In the genomic region with DNA sequence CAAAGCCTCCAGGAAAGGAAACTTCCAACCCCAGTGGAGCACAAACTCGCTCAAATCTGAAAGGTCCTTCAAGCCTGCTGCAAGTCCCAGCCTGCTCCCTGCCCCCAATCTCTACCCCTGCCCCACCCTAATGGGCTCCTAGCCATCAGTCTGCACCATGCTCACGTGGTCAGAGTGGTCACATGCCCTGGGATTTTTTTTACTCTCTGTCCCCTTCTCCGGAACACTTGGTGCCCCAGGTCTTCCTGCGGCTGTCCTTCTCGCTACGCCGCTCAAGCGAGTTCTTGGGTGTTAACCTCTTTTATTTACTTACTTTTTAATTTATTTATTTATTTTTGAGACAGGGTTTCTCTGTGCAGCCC, we compare ENCODE assay signal across 9 mouse cellular contexts. TPM values are rescaled to one million over a fixed set of nuclear protein-coding genes. Genes with fewer than 3 reads are reported as not detected.
DNase-seq lines count a peak whose midpoint lies in the region; ATAC-seq and TF ChIP-seq lines count a peak whose summit lies in the region.
"Had no signal": no experiment of that assay in that cellular context is flagged by ENCODE, and none has a peak within 500 bp of the region (broad histone marks: within the 10 kb centered on the region; RNA-seq: fewer than 3 reads in every experiment).

No protein-coding gene starts in this region.

- H3K27ac ChIP-seq in gastrocnemius, adult 2 months: peak overlapping the region; percentile 54
- no peak overlapping the region for H3K27ac ChIP-seq in forebrain, embryonic 12.5 days
- H3K27ac ChIP-seq: liver, embryonic 13.5 days had no signal

- no peaks in the 10 kb centered on the region for H3K9me3 ChIP-seq in forebrain, embryonic 12.5 days
- H3K9me3 ChIP-seq: liver, embryonic 13.5 days had no signal

- H3K36me3 ChIP-seq in forebrain, embryonic 12.5 days (replicated peaks): no peaks in the 10 kb centered on the region
- H3K36me3 ChIP-seq: liver, embryonic 13.5 days had no signal

- H3K4me2 ChIP-seq in forebrain, embryonic 12.5 days: no peak overlapping the region
- H3K4me2 ChIP-seq: liver, embryonic 13.5 days had no signal

- no peak for ATAC-seq in forebrain, embryonic 12.5 days (ENCODE audit: low FRiP score)

- TF ChIP-seq CTCF in gastrocnemius, adult 2 months (IDR thresholded peaks at IDR 0.05): no peak

- intact Hi-C loops in gastrocnemius, adult 2 months (cut with DNase I): no loop called here

- 76% methylated on average over 8 of the region's 8 CpGs for WGBS in forebrain, embryonic 12.5 days

- no peaks in the 10 kb centered on the region for H3K27me3 ChIP-seq in forebrain, embryonic 12.5 days

- no peak overlapping the region; the same call in 1 of the 2 replicates for H3K4me3 ChIP-seq in gastrocnemius, adult 2 months
- no peak overlapping the region for H3K4me3 ChIP-seq in forebrain, embryonic 12.5 days (replicated peaks)
- H3K4me3 ChIP-seq: liver, embryonic 13.5 days had no signal

- H3K9ac ChIP-seq in forebrain, embryonic 12.5 days: no peak overlapping the region
- H3K9ac ChIP-seq: liver, embryonic 13.5 days had no signal

- H3K4me1 ChIP-seq in forebrain, embryonic 12.5 days: peaks cover 6% of the 10 kb centered on the region; the same call in 1 of the 2 replicates

- peak; percentile 15 for DNase-seq in cerebellum, adult 11-12 months
- DNase-seq in cerebellum, adult 11 months: no peak
- DNase-seq in 3134 (ENCODE audit: extremely low read depth, insufficient read length, low spot score): peak; percentile 81
- peak; percentile 62 for DNase-seq in gastrocnemius, adult 2 months
- peak; percentile 93 to 96 for DNase-seq in kidney, adult 8-10 months
- peak; percentile 55 for DNase-seq in ovary, postnatal 14 days (ENCODE audit: low spot score)
- DNase-seq in T-cell, adult 2 months (ENCODE audit: low spot score): no peak
- DNase-seq: liver, embryonic 13.5 days had no signal

RNA-seq across cellular contexts. Expression of a gene that starts 25.7 kb away (rescaled TPM):
- total RNA-seq in gastrocnemius, adult 2 months (2021): 1 to 10 TPM; 1.8 to 2.1 TPM
- 16.7 and 19.4 TPM in 2 replicates for polyA plus RNA-seq in forebrain, embryonic 12.5 days (2016; fragmentation: Nextera tagmentation; extraction: Ambion mirVana)

RNA-seq across cellular contexts. Expression of a gene that starts 45.7 kb away (rescaled TPM):
- 100 to 1,000 TPM; 236 to 647 TPM for total RNA-seq in gastrocnemius, adult 2 months (2021)
- polyA plus RNA-seq in forebrain, embryonic 12.5 days (2016; fragmentation: Nextera tagmentation; extraction: Ambion mirVana): 359 and 369 TPM in 2 replicates

Comparison
In these comparisons a context has a peak if more than half of its experiments do, and no peak if none do; other contexts are left out.
1. DNase-seq: peak in cerebellum, adult 11-12 months (single experiment), 3134 (single experiment), gastrocnemius, adult 2 months (single experiment), kidney, adult 8-10 months (2 of 2) and ovary, postnatal 14 days (single experiment); none in cerebellum, adult 11 months (single experiment) and T-cell, adult 2 months (single experiment).